Mouse (Mus musculus): ENCODE results near the gene Kazn. TPM values are rescaled to one million over a fixed set of nuclear protein-coding genes. Genes with fewer than 3 reads are reported as not detected.

Kazn gene
- polyA plus RNA-seq, 1 experiment, result 43.2 TPM

GRCm38 (mm10) chr4:142228821-142229575 lies 10.2 kb downstream of the Kazn start:
- no peak for DNase-seq
- 51% methylated on average over 13 of the region's 13 CpGs for WGBS
- TF ChIP-seq CTCF (IDR thresholded peaks at IDR 0.05; ENCODE audit: insufficient read depth, low read length) (no peak), POLR2A (IDR thresholded peaks at IDR 0.05; ENCODE audit: borderline replicate concordance, extremely low read depth, low read depth, low read length) (no peak)
- peaks cover 11% of the 10 kb centered on the region for H3K4me1 ChIP-seq (ENCODE audit: control insufficient read depth, insufficient read depth, low read length)
- H3K4me3 ChIP-seq (replicated peaks; ENCODE audit: extremely low read depth, low read depth, low read length), result no peak overlapping the region

DNA sequence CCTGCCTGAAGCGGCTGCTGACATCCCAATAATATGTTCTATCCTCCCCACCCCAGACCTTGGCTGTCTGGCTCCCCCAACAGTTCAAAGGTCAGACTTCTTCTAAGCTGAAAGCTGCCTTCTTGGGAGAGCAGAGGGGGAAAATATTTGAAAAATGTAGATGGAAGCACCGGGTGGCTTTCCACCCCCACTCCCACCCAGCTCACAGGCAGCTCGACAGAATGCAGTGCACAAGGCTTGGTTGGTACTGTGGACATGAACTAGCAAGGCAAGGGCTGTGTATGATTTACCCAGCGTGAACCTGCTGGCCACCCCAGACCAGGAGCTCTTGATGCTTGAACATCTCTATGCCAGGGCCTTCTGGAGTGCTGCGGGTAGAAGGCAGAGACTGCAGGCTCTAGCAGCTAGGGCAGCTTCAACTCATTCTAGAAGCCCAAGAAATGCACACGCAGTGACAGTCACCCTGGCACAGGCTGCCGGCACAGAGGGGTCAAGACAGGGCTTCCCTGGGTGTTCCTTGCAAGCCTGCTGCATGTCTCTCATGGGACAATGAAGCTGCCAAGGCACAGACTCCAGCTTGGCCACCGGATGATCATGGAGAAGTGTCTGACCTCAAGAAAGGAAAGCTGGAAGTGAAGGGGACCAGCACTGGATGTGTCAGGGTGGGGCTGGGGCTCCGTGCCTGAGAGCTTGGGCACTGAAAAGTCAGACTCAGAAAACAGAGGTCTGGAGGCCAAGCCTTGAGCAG lies 15.1 kb downstream of the Kazn start:
- Histone ChIP-seq H3K4me3 (replicated peaks; ENCODE audit: extremely low read depth, low read depth, low read length) (no peak overlapping the region), H3K4me1 (ENCODE audit: control insufficient read depth, insufficient read depth, low read length) (peaks cover 22% of the 10 kb centered on the region)
- TF ChIP-seq CTCF (IDR thresholded peaks at IDR 0.05; ENCODE audit: insufficient read depth, low read length) (no peak), POLR2A (IDR thresholded peaks at IDR 0.05; ENCODE audit: borderline replicate concordance, extremely low read depth, low read depth, low read length) (no peak)
- DNase-seq, result no peak
- WGBS, result 62% methylated on average over 9 of the region's 9 CpGs

GRCm38 (mm10) chr4:142222385-142222784 lies 16.8 kb downstream of the Kazn start:
- peaks cover 20% of the 10 kb centered on the region for H3K4me1 ChIP-seq (ENCODE audit: control insufficient read depth, insufficient read depth, low read length)
- DNase-seq, result no peak

DNA sequence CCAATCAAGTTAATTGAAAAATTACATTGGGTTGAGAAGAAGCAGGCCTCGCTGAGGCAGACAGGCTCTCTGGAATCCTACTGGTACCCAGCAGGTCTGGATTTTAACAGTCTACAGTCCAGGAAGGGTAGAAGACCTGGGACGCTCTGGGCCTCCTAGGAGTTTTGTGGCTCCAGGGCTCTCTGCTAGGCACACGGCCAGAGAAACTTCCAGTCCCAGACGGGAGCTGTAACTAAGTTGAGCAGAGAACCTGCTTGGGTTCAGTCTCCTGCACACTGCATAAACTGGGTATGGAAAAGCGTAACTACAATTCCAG lies 17.5 kb downstream of the Kazn start:
- Histone ChIP-seq H3K4me1 (ENCODE audit: control insufficient read depth, insufficient read depth, low read length) (peaks cover 20% of the 10 kb centered on the region), H3K4me3 (replicated peaks; ENCODE audit: extremely low read depth, low read depth, low read length) (no peak overlapping the region)
- DNase-seq, result no peak
- WGBS, result 58% methylated on average over 5 of the region's 5 CpGs
- TF ChIP-seq CTCF (IDR thresholded peaks at IDR 0.05; ENCODE audit: insufficient read depth, low read length), result no peak
- no peak for TF ChIP-seq POLR2A (IDR thresholded peaks at IDR 0.05; ENCODE audit: borderline replicate concordance, extremely low read depth, low read depth, low read length)

More at GRCm38 (mm10) chr4:142222385-142222784, 16.8 kb downstream of the Kazn start:
- H3K4me3 ChIP-seq (replicated peaks; ENCODE audit: extremely low read depth, low read depth, low read length), result no peak overlapping the region
- WGBS, result 47% methylated on average over 1 of the region's 1 CpGs
- TF ChIP-seq POLR2A (IDR thresholded peaks at IDR 0.05; ENCODE audit: borderline replicate concordance, extremely low read depth, low read depth, low read length) (no peak), CTCF (IDR thresholded peaks at IDR 0.05; ENCODE audit: insufficient read depth, low read length) (no peak)

DNA sequence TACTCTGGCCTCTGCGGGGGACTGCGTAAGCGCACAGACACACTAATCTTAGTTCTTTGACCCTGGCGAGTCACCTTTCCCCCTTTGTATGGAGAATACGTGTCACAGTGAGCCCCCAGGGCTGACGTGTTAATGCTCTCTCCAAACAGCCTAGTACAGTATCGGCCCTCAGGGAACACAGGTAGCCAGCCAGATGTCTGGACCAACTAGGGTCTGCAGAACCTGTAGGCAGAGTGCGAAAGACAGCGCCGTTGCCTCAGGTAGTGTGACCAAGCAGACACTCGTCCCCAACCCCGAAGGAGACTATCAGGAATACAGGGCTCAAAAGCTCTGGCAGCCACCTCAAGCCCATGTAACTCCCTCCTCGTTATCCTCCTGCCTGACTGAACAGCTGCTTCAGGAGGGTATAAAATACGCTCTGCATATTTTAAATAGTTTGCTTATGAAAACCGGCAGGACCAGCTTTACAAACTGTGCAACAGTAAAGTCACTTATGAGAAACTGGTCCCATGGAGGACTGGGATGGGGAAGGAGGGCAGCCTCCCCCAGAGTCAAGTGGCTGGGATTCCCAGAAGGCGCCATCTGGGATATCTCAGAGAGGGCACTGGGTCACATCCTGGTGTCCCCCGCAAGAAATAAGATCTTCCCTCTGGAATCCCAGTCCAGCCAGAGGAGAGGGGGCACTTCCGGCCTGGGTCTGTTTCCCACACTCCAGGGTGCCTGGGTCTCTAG lies 18.0 kb downstream of the Kazn start:
- no peak for TF ChIP-seq POLR2A (IDR thresholded peaks at IDR 0.05; ENCODE audit: borderline replicate concordance, extremely low read depth, low read depth, low read length)
- TF ChIP-seq CTCF (IDR thresholded peaks at IDR 0.05; ENCODE audit: insufficient read depth, low read length), result no peak
- H3K4me3 ChIP-seq (replicated peaks; ENCODE audit: extremely low read depth, low read depth, low read length), result no peak overlapping the region
- 65% methylated on average over 18 of the region's 18 CpGs for WGBS
- DNase-seq, result no peak
- H3K4me1 ChIP-seq (ENCODE audit: control insufficient read depth, insufficient read depth, low read length), result peaks cover 20% of the 10 kb centered on the region

DNA sequence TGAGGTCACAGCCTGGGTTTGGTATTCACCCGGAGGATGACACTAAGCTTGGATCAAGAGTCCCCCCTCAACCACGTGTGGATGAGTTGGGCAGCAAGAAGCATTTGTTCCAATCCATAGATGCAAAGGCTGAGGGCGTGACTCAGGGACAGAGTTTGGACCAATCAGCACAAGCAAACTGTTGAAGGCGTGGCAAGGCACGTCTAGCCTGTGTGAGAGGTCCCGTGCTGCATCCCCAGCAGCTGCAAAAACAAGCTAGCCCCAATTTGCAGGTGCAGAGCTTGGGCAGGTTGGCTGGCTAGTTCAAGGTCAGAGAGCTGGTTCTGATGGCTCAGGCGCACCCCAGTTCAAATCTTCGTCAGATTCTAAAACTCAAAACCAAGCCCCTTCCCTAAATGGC lies 20.2 kb downstream of the Kazn start:
- 77% methylated on average over 8 of the region's 8 CpGs for WGBS

DNA sequence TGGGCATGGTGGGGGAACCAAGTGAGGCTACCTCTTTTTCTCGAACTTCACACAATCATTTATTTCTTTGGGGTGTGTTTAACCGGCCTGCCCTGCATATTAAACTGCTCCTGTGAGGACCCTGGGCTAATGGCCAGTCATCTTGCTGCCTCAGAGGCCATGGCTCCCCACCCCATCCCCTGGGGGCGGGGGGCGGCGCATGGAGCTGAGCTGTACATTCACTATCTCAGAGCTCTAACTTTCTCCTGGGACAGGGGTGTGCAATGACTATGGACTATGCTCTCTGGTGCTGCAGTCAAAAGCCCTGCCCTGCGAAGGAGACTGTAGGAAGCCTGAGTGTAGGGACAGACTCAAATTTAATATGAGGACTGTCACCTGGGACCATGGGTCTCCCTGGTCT lies 22.2 kb downstream of the Kazn start:
- TF ChIP-seq POLR2A (IDR thresholded peaks at IDR 0.05; ENCODE audit: borderline replicate concordance, extremely low read depth, low read depth, low read length) (no peak), CTCF (IDR thresholded peaks at IDR 0.05; ENCODE audit: insufficient read depth, low read length) (no peak)
- DNase-seq, result no peak
- 88% methylated on average over 6 of the region's 6 CpGs for WGBS
- peaks cover 12% of the 10 kb centered on the region for H3K4me1 ChIP-seq (ENCODE audit: control insufficient read depth, insufficient read depth, low read length)
- H3K4me3 ChIP-seq (replicated peaks; ENCODE audit: extremely low read depth, low read depth, low read length), result no peak overlapping the region

More for the DNA sequence above, 20.2 kb downstream of the Kazn start:
- Histone ChIP-seq H3K4me3 (replicated peaks; ENCODE audit: extremely low read depth, low read depth, low read length) (no peak overlapping the region), H3K4me1 (ENCODE audit: control insufficient read depth, insufficient read depth, low read length) (peaks cover 16% of the 10 kb centered on the region)
- TF ChIP-seq POLR2A (IDR thresholded peaks at IDR 0.05; ENCODE audit: borderline replicate concordance, extremely low read depth, low read depth, low read length) (no peak), CTCF (IDR thresholded peaks at IDR 0.05; ENCODE audit: insufficient read depth, low read length) (no peak)
- no peak for DNase-seq

DNA sequence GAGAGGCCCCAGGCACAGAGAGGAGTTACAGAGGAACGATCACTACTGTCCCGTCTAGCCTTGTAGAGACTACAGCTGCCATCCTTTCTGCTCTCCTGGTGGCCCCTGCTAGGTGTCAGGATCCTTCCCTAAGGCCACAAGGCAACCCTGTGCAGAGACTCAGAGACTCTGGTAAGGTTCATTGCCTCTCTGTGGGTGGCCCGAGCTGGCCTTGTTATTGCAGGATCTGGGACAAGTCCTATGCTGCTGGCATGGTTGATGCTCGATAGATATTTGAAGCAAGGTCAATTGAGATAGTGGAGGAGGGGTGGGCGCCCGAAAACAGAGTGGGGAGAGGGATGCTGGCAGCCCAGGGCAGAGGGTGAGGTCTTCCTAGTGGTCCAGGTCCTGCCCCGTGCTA lies 23.4 kb downstream of the Kazn start:
- peaks cover 6% of the 10 kb centered on the region for H3K4me1 ChIP-seq (ENCODE audit: control insufficient read depth, insufficient read depth, low read length)
- 86% methylated on average over 7 of the region's 7 CpGs for WGBS
- no peak for DNase-seq
- H3K4me3 ChIP-seq (replicated peaks; ENCODE audit: extremely low read depth, low read depth, low read length), result no peak overlapping the region
- no peak for TF ChIP-seq CTCF (IDR thresholded peaks at IDR 0.05; ENCODE audit: insufficient read depth, low read length)
- TF ChIP-seq POLR2A (IDR thresholded peaks at IDR 0.05; ENCODE audit: borderline replicate concordance, extremely low read depth, low read depth, low read length), result no peak

- no peak for TF ChIP-seq POLR2A (IDR thresholded peaks at IDR 0.05; ENCODE audit: borderline replicate concordance, extremely low read depth, low read depth, low read length)
- TF ChIP-seq CTCF (IDR thresholded peaks at IDR 0.05; ENCODE audit: insufficient read depth, low read length), result no peak
- Histone ChIP-seq H3K4me3 (replicated peaks; ENCODE audit: extremely low read depth, low read depth, low read length) (no peak overlapping the region), H3K4me1 (ENCODE audit: control insufficient read depth, insufficient read depth, low read length) (peaks cover 9% of the 10 kb centered on the region)
- DNase-seq, result no peak
- WGBS, result 29% methylated on average over 6 of the region's 6 CpGs
Measured at GRCm38 (mm10) chr4:142214532-142214931, 24.7 kb downstream of the Kazn start.
